Comparison of ENCODE assay signal across 8 mouse cellular contexts in genomic region chr13:43480957-43481858, GRCm38 (mm10). TPM values are rescaled to one million over a fixed set of nuclear protein-coding genes. Genes with fewer than 3 reads are reported as not detected.
DNase-seq lines count a peak whose midpoint lies in the region; ATAC-seq and TF ChIP-seq lines count a peak whose summit lies in the region.

Gene Ranbp9 (minus strand): TSS chr13:43481282.

- WGBS in embryonic facial prominence, embryonic 15.5 days = under 1% methylated on average over 123 of the region's 132 CpGs
- WGBS in limb, embryonic 13.5 days = under 1% methylated on average over 95 of the region's 132 CpGs
- WGBS in midbrain, embryonic 15.5 days = 1% methylated on average over 98 of the region's 132 CpGs
- 1% methylated on average over 102 of the region's 132 CpGs for WGBS in spleen, adult 2 months

- ATAC-seq in embryonic facial prominence, embryonic 15.5 days (ENCODE audit: insufficient number of reproducible peaks, low FRiP score, low TSS enrichment, low read depth) = peak; percentile 90
- ATAC-seq in limb, embryonic 13.5 days (ENCODE audit: low FRiP score, low read depth) = peak; percentile 88
- peak; percentile 90 for ATAC-seq in midbrain, embryonic 15.5 days (replicated peaks)

- H3K27ac ChIP-seq in embryonic facial prominence, embryonic 15.5 days (replicated peaks) = peak within 1 kb of the TSS; percentile 98
- H3K27ac ChIP-seq in limb, embryonic 13.5 days = peak within 1 kb of the TSS; percentile 99
- peak within 1 kb of the TSS; percentile 100 for H3K27ac ChIP-seq in midbrain, embryonic 15.5 days
- peak within 1 kb of the TSS; percentile 100 for H3K27ac ChIP-seq in spleen, adult 2 months (ENCODE audit: insufficient read depth, low read length)

- peak; percentile 65 for DNase-seq in 416B (ENCODE audit: low read depth)
- DNase-seq in adrenal gland, postnatal 4 days (ENCODE audit: low spot score in 2 of 2) = peak; percentile 34 to 42
- peak; percentile 79 to 81 for DNase-seq in heart, adult 9 months (ENCODE audit: low spot score in 2 of 2)
- DNase-seq in kidney, adult 9 months = peak; percentile 72
- peak; percentile 23 to 78 for DNase-seq in spleen, adult 2 months (ENCODE audit: low read depth in 1 of 2, low spot score in 2 of 2)

- H3K4me1 ChIP-seq in embryonic facial prominence, embryonic 15.5 days = peaks cover 18% of the 10 kb centered on the region
- peaks cover 19% of the 10 kb centered on the region for H3K4me1 ChIP-seq in limb, embryonic 13.5 days
- H3K4me1 ChIP-seq in midbrain, embryonic 15.5 days = peaks cover 23% of the 10 kb centered on the region
- H3K4me1 ChIP-seq in spleen, adult 2 months (ENCODE audit: control insufficient read depth, insufficient read depth, insufficient read length) = peaks cover 4% of the 10 kb centered on the region; the same call in 1 of the 2 replicates

- peak within 1 kb of the TSS; percentile 86 for H3K9ac ChIP-seq in embryonic facial prominence, embryonic 15.5 days
- H3K9ac ChIP-seq in limb, embryonic 13.5 days = peak within 1 kb of the TSS; percentile 99
- H3K9ac ChIP-seq in midbrain, embryonic 15.5 days = peak within 1 kb of the TSS; percentile 100

- H3K36me3 ChIP-seq in embryonic facial prominence, embryonic 15.5 days = no peaks in the 10 kb centered on the region
- no peaks in the 10 kb centered on the region for H3K36me3 ChIP-seq in limb, embryonic 13.5 days
- no peaks in the 10 kb centered on the region for H3K36me3 ChIP-seq in midbrain, embryonic 15.5 days (replicated peaks)
- no peaks in the 10 kb centered on the region for H3K36me3 ChIP-seq in spleen, adult 2 months (ENCODE audit: control insufficient read depth, insufficient read depth, low read length)

- H3K27me3 ChIP-seq in embryonic facial prominence, embryonic 15.5 days = no peaks in the 10 kb centered on the region
- H3K27me3 ChIP-seq in limb, embryonic 13.5 days = no peaks in the 10 kb centered on the region
- H3K27me3 ChIP-seq in midbrain, embryonic 15.5 days (replicated peaks) = no peaks in the 10 kb centered on the region
- no peaks in the 10 kb centered on the region for H3K27me3 ChIP-seq in spleen, adult 2 months (ENCODE audit: control insufficient read depth, insufficient read depth, low read length)

- peak within 1 kb of the TSS; percentile 82 for H3K4me3 ChIP-seq in embryonic facial prominence, embryonic 15.5 days (replicated peaks)
- H3K4me3 ChIP-seq in limb, embryonic 13.5 days = peak within 1 kb of the TSS; percentile 96
- peak within 1 kb of the TSS; percentile 62 for H3K4me3 ChIP-seq in midbrain, embryonic 15.5 days
- H3K4me3 ChIP-seq in spleen, adult 2 months (ENCODE audit: extremely low read depth, insufficient read depth, insufficient read length) = peak within 1 kb of the TSS; percentile 100

- peak; percentile 61 for TF ChIP-seq POLR2A in spleen, adult 2 months (IDR thresholded peaks at IDR 0.05; ENCODE audit: low read depth, low read length)

- no peak for TF ChIP-seq CTCF in spleen, adult 2 months (IDR thresholded peaks at IDR 0.05; ENCODE audit: extremely low read depth, insufficient read depth, insufficient read length, insufficient replicate concordance)

- peak within 1 kb of the TSS; percentile 53 for H3K4me2 ChIP-seq in embryonic facial prominence, embryonic 15.5 days (replicated peaks)
- peak within 1 kb of the TSS; percentile 81 for H3K4me2 ChIP-seq in limb, embryonic 13.5 days (replicated peaks)
- peak within 1 kb of the TSS; percentile 75 for H3K4me2 ChIP-seq in midbrain, embryonic 15.5 days

- no peaks in the 10 kb centered on the region for H3K9me3 ChIP-seq in embryonic facial prominence, embryonic 15.5 days (replicated peaks)
- no peaks in the 10 kb centered on the region for H3K9me3 ChIP-seq in limb, embryonic 13.5 days
- H3K9me3 ChIP-seq in midbrain, embryonic 15.5 days = no peaks in the 10 kb centered on the region

RNA-seq across cellular contexts. Expression of gene Ranbp9, which starts in this region (rescaled TPM):
- total RNA-seq in adrenal gland, postnatal 4 days (2021) = 10 to 100 TPM; 57.0 to 62.2 TPM
- 8.5 and 9.2 TPM in 2 replicates for polyA plus RNA-seq in embryonic facial prominence, embryonic 15.5 days (2015; fragmentation: Nextera tagmentation; extraction: Ambion mirVana)
- polyA plus RNA-seq in limb, embryonic 13.5 days (2015; fragmentation: Nextera tagmentation; extraction: Ambion mirVana) = 8.8 and 10.3 TPM in 2 replicates
- polyA plus RNA-seq in midbrain, embryonic 15.5 days (2015; fragmentation: Nextera tagmentation; extraction: Ambion mirVana) = 11.5 and 13.3 TPM in 2 replicates
- 14.4 and 15.7 TPM in 2 replicates for polyA plus RNA-seq in spleen, adult 2 months (2012; rRNA removed)

Comparison
In these comparisons a context has a peak if more than half of its experiments do, and no peak if none do; other contexts are left out.
1. Peak in every context shown above with its lines: DNase-seq, ATAC-seq, H3K4me3 ChIP-seq and H3K27ac ChIP-seq.